Mouse (Mus musculus) heart, adult 2 months (tissue): Measurements from ENCODE around the gene Mat2a. TPM values are rescaled to one million over a fixed set of nuclear protein-coding genes. Genes with fewer than 3 reads are reported as not detected.

Experiments
- DNase-seq, 2 experiments: peaks; one replicate each; pipeline ENCODE4 v3.0.0; 2021
- H3K27ac ChIP-seq: fragments of 200-600 bp; 2 replicates; pipeline ENCODE4 v1.8.1; 2022
- H3K27me3 ChIP-seq: fragments of 200-500 bp; 2 replicates; pipeline ENCODE4 v1.6.1; 2012; ENCODE audit warnings: mild to moderate bottlenecking, low read length, inconsistent platforms, mixed read lengths; ENCODE audit not compliant: control insufficient read depth, insufficient read depth
- H3K36me3 ChIP-seq: fragments of 200-500 bp; 2 replicates; pipeline ENCODE4 v1.6.1; 2012; ENCODE audit warnings: low read length, inconsistent platforms; ENCODE audit not compliant: control insufficient read depth, insufficient read depth
- H3K4me1 ChIP-seq: fragments of 200-500 bp; 2 replicates; pipeline ENCODE4 v1.6.1; 2011; ENCODE audit warnings: low read length; ENCODE audit not compliant: control insufficient read depth, insufficient read depth
- H3K4me3 ChIP-seq: fragments of 200-600 bp; 2 replicates; pipeline ENCODE4 v1.8.1; 2022
- H3K79me2 ChIP-seq: fragments of 200-500 bp; replicated peaks from 2 replicates; pipeline ENCODE4 v1.6.1; 2012; ENCODE audit warnings: mild to moderate bottlenecking, inconsistent platforms, low read length, moderate library complexity, mixed read lengths; ENCODE audit not compliant: control insufficient read depth, insufficient read depth
- H3K9ac ChIP-seq: fragments of 200-500 bp; 2 replicates; pipeline ENCODE4 v1.6.1; 2012; ENCODE audit warnings: low read depth, mild to moderate bottlenecking, control low read depth, inconsistent platforms, low read length, mixed read lengths
- CTCF ChIP-seq: fragments of 200-600 bp; IDR thresholded peaks from 2 replicates; pipeline ENCODE4 v1.8.1; 2022; ENCODE audit warnings: antibody characterized with exemption, mild to moderate bottlenecking, moderate library complexity
- EP300 ChIP-seq: fragments of 200-500 bp; IDR thresholded peaks from 2 replicates; pipeline ENCODE4 v1.6.1; 2011; ENCODE audit warnings: low read depth, low read length, control low read depth; ENCODE audit not compliant: insufficient read depth
- POLR2A ChIP-seq: fragments of 200-500 bp; IDR thresholded peaks from 2 replicates; pipeline ENCODE4 v1.6.1; 2011; ENCODE audit warnings: mild to moderate bottlenecking, low read depth, low read length, control low read depth; ENCODE audit not compliant: insufficient read depth
- WGBS: fragments of 180-500 bp; shearing (Covaris S2); methylation state at CpG from one replicate; pipeline ENCODE4 v1.1.7; 2018; 5-methylcytosine and 5-hydroxymethylcytosine counted together
- intact Hi-C: fragments of 180-260 bp; cut with DNase I; formaldehyde crosslinking; loops from one replicate; pipeline ENCODE4 v1.15.1; 2025
- polyA plus RNA-seq: library from polyadenylated mRNA; depleted of rRNA; stranded (reverse); fragments of >200 nt; gene quantifications from 2 replicates; pipeline ENCODE4 v1.2.3, GENCODE M21; 2012
- total RNA-seq, 2 experiments: library from RNA; stranded (reverse); gene quantifications; 2 replicates each; pipeline ENCODE4 v1.2.3; 2021

Mat2a gene
- total and polyA plus RNA-seq, 3 experiments: 93.0 to 151 (median 129) TPM

- intact Hi-C loops: no loop called here
- Histone ChIP-seq H3K4me3 (no peak overlapping the region), H3K79me2 (no peaks in the 10 kb centered on the region), H3K9ac (no peak overlapping the region), H3K27ac (peak overlapping the region; percentile 59), H3K36me3 (no peaks in the 10 kb centered on the region), H3K4me1 (peaks cover 9% of the 10 kb centered on the region), H3K27me3 (no peaks in the 10 kb centered on the region)
- peak; percentile 18 to 27 for DNase-seq
- 42% methylated on average over 9 of the region's 9 CpGs for WGBS
- TF ChIP-seq POLR2A (no peak), CTCF (no peak), EP300 (no peak)
Observed at GRCm38 (mm10) chr6:72460036-72460801, 20.9 kb upstream of the Mat2a start.

DNA sequence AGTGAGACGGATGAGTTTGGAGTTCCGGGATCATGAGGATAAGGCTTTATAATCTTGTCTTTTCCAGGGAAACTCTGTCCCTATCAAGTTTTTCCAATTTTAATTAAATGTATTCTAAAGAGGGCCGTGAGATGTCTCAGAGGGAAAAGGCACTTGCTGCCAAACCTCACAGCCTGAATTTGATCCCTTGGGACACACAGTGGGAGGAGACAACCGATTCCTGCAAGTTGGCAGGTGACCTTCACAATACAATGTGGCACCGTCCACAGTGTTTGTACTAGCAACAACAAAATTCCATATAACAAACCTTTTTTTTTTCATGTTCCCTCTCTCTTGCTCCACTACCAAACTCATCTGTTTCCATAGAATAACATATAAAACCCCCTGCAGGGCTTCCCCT lies 19.6 kb upstream of the Mat2a start:
- Histone ChIP-seq H3K9ac (no peak overlapping the region), H3K79me2 (no peaks in the 10 kb centered on the region), H3K27ac (0 out of 2 replicates have a peak overlapping the region, but pooled peaks have one; percentile 0), H3K4me1 (peaks cover 10% of the 10 kb centered on the region), H3K36me3 (no peaks in the 10 kb centered on the region), H3K4me3 (no peak overlapping the region), H3K27me3 (no peaks in the 10 kb centered on the region)
- TF ChIP-seq EP300: no peak
- no peak for TF ChIP-seq POLR2A
- TF ChIP-seq CTCF: no peak
- DNase-seq: no peak
- WGBS: 30% methylated on average over 5 of the region's 5 CpGs
- intact Hi-C loops: no loop called here

GRCm38 (mm10) chr6:72458418-72458817 lies 19.1 kb upstream of the Mat2a start:
- Histone ChIP-seq H3K4me3 (no peak overlapping the region), H3K4me1 (peaks cover 11% of the 10 kb centered on the region), H3K27ac (0 out of 2 replicates have a peak overlapping the region, but pooled peaks have one; percentile 0), H3K36me3 (no peaks in the 10 kb centered on the region), H3K9ac (no peak overlapping the region), H3K79me2 (no peaks in the 10 kb centered on the region), H3K27me3 (no peaks in the 10 kb centered on the region)
- intact Hi-C loops: no loop called here
- DNase-seq: no peak
- TF ChIP-seq EP300: no peak
- TF ChIP-seq POLR2A: no peak
- TF ChIP-seq CTCF: no peak
- WGBS: 74% methylated on average over 7 of the region's 7 CpGs

DNA sequence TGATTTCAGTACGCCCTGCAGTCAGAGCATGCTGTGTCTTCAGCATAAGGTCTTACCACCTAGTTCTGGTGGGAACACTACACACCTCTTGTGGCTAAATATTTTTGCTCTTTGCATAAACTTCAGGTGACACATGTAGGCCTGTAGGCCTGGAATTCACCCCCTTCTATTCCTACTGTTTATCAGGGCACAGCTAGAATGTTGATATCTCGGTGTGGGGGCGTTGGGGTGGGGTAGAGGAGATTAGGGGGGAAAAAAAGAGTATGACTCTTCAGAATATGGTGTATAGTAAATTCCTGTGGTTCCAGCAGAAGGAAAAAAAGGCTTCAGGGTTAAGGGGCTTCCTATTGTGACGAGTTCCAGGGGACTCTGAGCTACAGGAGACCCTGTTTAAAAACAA lies 17.2 kb upstream of the Mat2a start:
- H3K36me3 ChIP-seq: no peaks in the 10 kb centered on the region
- H3K27ac ChIP-seq: no peak overlapping the region
- no peak overlapping the region for H3K4me3 ChIP-seq
- H3K27me3 ChIP-seq: no peaks in the 10 kb centered on the region
- intact Hi-C loops: no loop called here
- WGBS: 61% methylated on average over 4 of the region's 4 CpGs
- no peak for TF ChIP-seq EP300
- no peak overlapping the region for H3K9ac ChIP-seq
- no peak for DNase-seq
- no peaks in the 10 kb centered on the region for H3K79me2 ChIP-seq
- H3K4me1 ChIP-seq: peaks cover 9% of the 10 kb centered on the region

DNA sequence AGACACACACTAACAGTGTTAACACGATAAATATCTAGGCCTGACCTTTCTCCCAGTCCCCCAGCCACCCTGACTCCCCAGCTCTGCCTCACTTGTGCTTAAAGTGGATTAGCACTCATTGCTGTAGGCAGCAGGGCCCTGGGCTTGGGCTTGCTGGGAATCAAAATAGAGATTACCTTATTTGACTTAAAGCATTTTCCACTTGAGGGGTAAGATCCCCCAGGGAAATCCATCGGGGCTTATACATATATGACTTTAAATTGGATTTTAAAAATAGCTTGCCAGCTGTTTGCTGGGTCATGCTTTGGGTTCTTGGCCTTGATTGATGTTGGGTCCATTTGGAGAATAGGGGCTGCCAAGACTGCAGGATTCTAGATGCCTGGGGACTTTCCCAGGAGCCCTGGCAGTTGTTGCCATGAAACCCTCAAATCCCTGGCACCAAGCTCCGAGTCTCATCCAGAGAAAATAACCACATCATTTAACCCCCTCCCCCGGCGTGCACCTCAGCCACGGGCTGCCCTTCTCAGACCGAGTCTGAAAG lies 15.5 kb upstream of the Mat2a start:
- DNase-seq: peak in 1 of 2 experiments; percentile 49
- TF ChIP-seq POLR2A (no peak), CTCF (no peak), EP300 (no peak)
- Histone ChIP-seq H3K79me2 (no peaks in the 10 kb centered on the region), H3K27me3 (no peaks in the 10 kb centered on the region), H3K27ac (peak overlapping the region; percentile 75), H3K9ac (no peak overlapping the region), H3K4me1 (peaks cover 6% of the 10 kb centered on the region), H3K4me3 (no peak overlapping the region), H3K36me3 (no peaks in the 10 kb centered on the region)
- intact Hi-C loops: no loop called here
- WGBS: 47% methylated on average over 7 of the region's 7 CpGs

GRCm38 (mm10) chr6:72454072-72454746 lies 14.9 kb upstream of the Mat2a start:
- H3K27me3 ChIP-seq: no peaks in the 10 kb centered on the region
- 40% methylated on average over 7 of the region's 7 CpGs for WGBS
- H3K27ac ChIP-seq: peak overlapping the region; percentile 75
- H3K79me2 ChIP-seq: no peaks in the 10 kb centered on the region
- no peak overlapping the region for H3K9ac ChIP-seq
- DNase-seq: peak in 1 of 2 experiments; percentile 66
- intact Hi-C loops: no loop called here
- no peak overlapping the region for H3K4me3 ChIP-seq
- TF ChIP-seq POLR2A: peak; percentile 42; the same call in 1 of the 2 replicates
- TF ChIP-seq CTCF: no peak
- TF ChIP-seq EP300: peak; percentile 78
- peaks cover 5% of the 10 kb centered on the region for H3K4me1 ChIP-seq
- no peaks in the 10 kb centered on the region for H3K36me3 ChIP-seq
